Mouse (Mus musculus) G1E (cell line): ENCODE data around the gene Nr2f2. TPM values are rescaled to one million over a fixed set of nuclear protein-coding genes. Genes with fewer than 3 reads are reported as not detected.

ENCODE experiments used
- ATAC-seq: 2 replicates; pipeline ENCODE4 v1.8.0; 2016; ENCODE audit warnings: mild to moderate bottlenecking; ENCODE audit not compliant: insufficient number of reproducible peaks, poor library complexity, low FRiP score, severe bottlenecking; ENCODE audit errors: extremely low read depth
- DNase-seq: peaks from one replicate; pipeline ENCODE4 v3.0.0; 2012; ENCODE audit warnings: low spot score
- H3K27me3 ChIP-seq: 2 replicates; pipeline ENCODE4 v1.6.1; 2012; ENCODE audit warnings: mild to moderate bottlenecking, low read length, inconsistent platforms; ENCODE audit not compliant: insufficient read depth
- H3K36me3 ChIP-seq: replicated peaks from 2 replicates; pipeline ENCODE3; 2012; ENCODE audit warnings: mild to moderate bottlenecking, inconsistent platforms
- H3K4me1 ChIP-seq: 2 replicates; pipeline ENCODE4 v1.6.1; 2012; ENCODE audit warnings: low read depth, low read length, inconsistent platforms, mixed read lengths; ENCODE audit not compliant: insufficient read depth
- H3K4me3 ChIP-seq: 2 replicates; pipeline ENCODE4 v1.5.1; 2012; ENCODE audit warnings: low read depth, mild to moderate bottlenecking, inconsistent platforms, low read length, moderate library complexity, mixed read lengths
- H3K9me3 ChIP-seq: replicated peaks from 2 replicates; pipeline ENCODE4 v1.6.1; 2012; ENCODE audit warnings: inconsistent platforms
- CTCF ChIP-seq: IDR thresholded peaks from 2 replicates; pipeline ENCODE4 v1.5.1; 2012; ENCODE audit warnings: low read depth, low read length, inconsistent platforms, mixed read lengths
- GATA1 ChIP-seq: IDR thresholded peaks from 2 replicates; pipeline ENCODE4 v1.6.1; 2012; ENCODE audit warnings: borderline replicate concordance, low read length, inconsistent platforms, mixed read lengths
- GATA2 ChIP-seq: IDR thresholded peaks from 2 replicates; pipeline ENCODE4 v1.6.1; 2012; ENCODE audit warnings: low read depth, low read length, inconsistent platforms, borderline replicate concordance
- POLR2AphosphoS5 ChIP-seq: IDR thresholded peaks from 2 replicates; pipeline ENCODE4 v1.6.1; 2012; ENCODE audit warnings: low read depth, low read length, inconsistent platforms; ENCODE audit not compliant: insufficient replicate concordance
- TAL1 ChIP-seq: conservative IDR thresholded peaks from 2 replicates; pipeline ENCODE4 v1.6.1; 2012; ENCODE audit warnings: low read depth, low read length, inconsistent platforms, mixed read lengths
- polyA plus RNA-seq: library from polyadenylated mRNA; stranded (reverse); fragments of >175 nt; gene quantifications from 2 replicates; pipeline ENCODE4 v1.2.3, GENCODE M21; 2012
- total RNA-seq, 2 experiments: library from RNA; stranded (forward) in 1 of 2; stranded (reverse) in 1 of 2; fragments of 200-1000 nt in 1 of 2; fragments of >200 nt in 1 of 2; fragmentation: Nextera tagmentation in 1 of 2; gene quantifications; 2 replicates each; pipeline ENCODE4 v1.2.3; 2014 to 2017

Gene Nr2f2
- total and polyA plus RNA-seq, 3 experiments, result 0.33 TPM; not detected in 2

- H3K27me3 ChIP-seq, result no peaks in the 10 kb centered on the region
- DNase-seq, result no peak
- TF ChIP-seq GATA1 (no peak), GATA2 (no peak), POLR2AphosphoS5 (no peak), TAL1 (no peak), CTCF (no peak)
- no peak for ATAC-seq
- H3K36me3 ChIP-seq, result no peaks in the 10 kb centered on the region
- H3K4me3 ChIP-seq, result no peak overlapping the region
- H3K4me1 ChIP-seq, result no peaks in the 10 kb centered on the region
- peaks cover 36% of the 10 kb centered on the region for H3K9me3 ChIP-seq
These were observed 13.9 kb downstream of the Nr2f2 start for GRCm38 (mm10) chr7:70352617-70353016.

GRCm38 (mm10) chr7:70351981-70352560, 14.5 kb downstream of the Nr2f2 start:
- no peaks in the 10 kb centered on the region for H3K27me3 ChIP-seq
- DNase-seq, result no peak
- no peak for TF ChIP-seq CTCF
- TF ChIP-seq GATA2, result no peak
- no peak for TF ChIP-seq GATA1
- no peak for TF ChIP-seq POLR2AphosphoS5
- TF ChIP-seq TAL1, result no peak
- no peak overlapping the region for H3K4me3 ChIP-seq
- no peaks in the 10 kb centered on the region for H3K4me1 ChIP-seq
- no peak for ATAC-seq
- no peaks in the 10 kb centered on the region for H3K36me3 ChIP-seq
- peaks cover 37% of the 10 kb centered on the region for H3K9me3 ChIP-seq

- H3K36me3 ChIP-seq, result no peaks in the 10 kb centered on the region
- no peaks in the 10 kb centered on the region for H3K27me3 ChIP-seq
- no peak for TF ChIP-seq CTCF
- no peak for TF ChIP-seq TAL1
- no peaks in the 10 kb centered on the region for H3K4me1 ChIP-seq
- no peak for DNase-seq
- no peak overlapping the region for H3K4me3 ChIP-seq
- H3K9me3 ChIP-seq, result peaks cover 36% of the 10 kb centered on the region
- ATAC-seq, result no peak
These were observed 15.6 kb downstream of the Nr2f2 start for GRCm38 (mm10) chr7:70350781-70351551.

GRCm38 (mm10) chr7:70349981-70350670, 16.4 kb downstream of the Nr2f2 start:
- Histone ChIP-seq H3K4me3 (no peak overlapping the region), H3K9me3 (peaks cover 36% of the 10 kb centered on the region), H3K36me3 (no peaks in the 10 kb centered on the region), H3K4me1 (no peaks in the 10 kb centered on the region), H3K27me3 (no peaks in the 10 kb centered on the region)
- DNase-seq, result no peak
- no peak for ATAC-seq
- TF ChIP-seq POLR2AphosphoS5, result no peak
- TF ChIP-seq CTCF, result no peak

- TF ChIP-seq GATA1 (no peak), POLR2AphosphoS5 (no peak), GATA2 (no peak), TAL1 (no peak), CTCF (no peak)
- Histone ChIP-seq H3K36me3 (no peaks in the 10 kb centered on the region), H3K4me3 (no peak overlapping the region), H3K27me3 (no peaks in the 10 kb centered on the region), H3K4me1 (no peaks in the 10 kb centered on the region), H3K9me3 (peaks cover 42% of the 10 kb centered on the region)
- DNase-seq (no peak), ATAC-seq (no peak)
These were observed 17.4 kb downstream of the Nr2f2 start for GRCm38 (mm10) chr7:70348977-70349615.

GRCm38 (mm10) chr7:70348064-70348976, 18.2 kb downstream of the Nr2f2 start:
- no peaks in the 10 kb centered on the region for H3K27me3 ChIP-seq
- H3K36me3 ChIP-seq, result no peaks in the 10 kb centered on the region
- TF ChIP-seq GATA2, result no peak
- no peak for TF ChIP-seq TAL1
- TF ChIP-seq POLR2AphosphoS5, result no peak
- no peak for TF ChIP-seq CTCF
- no peak for TF ChIP-seq GATA1
- H3K4me3 ChIP-seq, result no peak overlapping the region
- peaks cover 45% of the 10 kb centered on the region for H3K9me3 ChIP-seq
- no peak for DNase-seq
- no peaks in the 10 kb centered on the region for H3K4me1 ChIP-seq
- no peak for ATAC-seq
